Comparison of ENCODE assay signal across 19 mouse cellular contexts in genomic region chr1:155058099-155059012, GRCm38 (mm10). TPM values are rescaled to one million over a fixed set of nuclear protein-coding genes. Genes with fewer than 3 reads are reported as not detected.
DNase-seq lines count a peak whose midpoint lies in the region; ATAC-seq and TF ChIP-seq lines count a peak whose summit lies in the region.
"Had no signal": no experiment of that assay in that cellular context is flagged by ENCODE, and none has a peak within 500 bp of the region (broad histone marks: within the 10 kb centered on the region; RNA-seq: fewer than 3 reads in every experiment).

No protein-coding gene starts in this region.

- peak overlapping the region; percentile 59 for H3K27ac ChIP-seq in heart, adult 2 months
- 0 out of 2 replicates have a peak overlapping the region, but pooled peaks have one; percentile 65 for H3K27ac ChIP-seq in hindbrain, embryonic 10.5 days
- no peak overlapping the region for H3K27ac ChIP-seq in hindbrain, postnatal 0 days
- H3K27ac ChIP-seq in limb, embryonic 10.5 days, result 0 out of 2 replicates have a peak overlapping the region, but pooled peaks have one; percentile 54
- H3K27ac ChIP-seq: hindbrain, embryonic 15.5 days; liver, embryonic 12.5 days had no signal

- no peak overlapping the region for H3K4me2 ChIP-seq in hindbrain, postnatal 0 days (ENCODE audit: low read depth, low read length)
- H3K4me2 ChIP-seq: hindbrain, embryonic 15.5 days had no signal

- H3K27me3 ChIP-seq in heart, adult 2 months (ENCODE audit: control insufficient read depth, insufficient read depth, low read length), result no peaks in the 10 kb centered on the region
- H3K27me3 ChIP-seq in hindbrain, embryonic 10.5 days (ENCODE audit: insufficient read depth, poor library complexity, severe bottlenecking), result peaks cover 18% of the 10 kb centered on the region
- H3K27me3 ChIP-seq in hindbrain, postnatal 0 days (ENCODE audit: insufficient read depth, low read length), result no peaks in the 10 kb centered on the region
- H3K27me3 ChIP-seq in limb, embryonic 10.5 days (ENCODE audit: low read depth, poor library complexity, severe bottlenecking), result peaks cover 18% of the 10 kb centered on the region
- H3K27me3 ChIP-seq: hindbrain, embryonic 15.5 days; Patski had no signal

- H3K4me3 ChIP-seq in heart, adult 2 months, result no peak overlapping the region
- H3K4me3 ChIP-seq in hindbrain, embryonic 10.5 days, result no peak overlapping the region
- no peak overlapping the region for H3K4me3 ChIP-seq in hindbrain, postnatal 0 days (ENCODE audit: low read length)
- no peak overlapping the region for H3K4me3 ChIP-seq in limb, embryonic 10.5 days
- H3K4me3 ChIP-seq: embryonic facial prominence, embryonic 10.5 days; hindbrain, embryonic 15.5 days; liver, embryonic 12.5 days had no signal

- H3K9ac ChIP-seq in heart, adult 2 months (ENCODE audit: low read depth, low read length), result no peak overlapping the region
- H3K9ac ChIP-seq in hindbrain, postnatal 0 days (replicated peaks; ENCODE audit: low read length), result no peak overlapping the region
- H3K9ac ChIP-seq: hindbrain, embryonic 15.5 days; liver, embryonic 12.5 days had no signal

- H3K4me1 ChIP-seq in heart, adult 2 months (ENCODE audit: control insufficient read depth, insufficient read depth, low read length), result peaks cover 23% of the 10 kb centered on the region
- H3K4me1 ChIP-seq in hindbrain, embryonic 10.5 days (replicated peaks), result peaks cover 39% of the 10 kb centered on the region
- peaks cover 24% of the 10 kb centered on the region for H3K4me1 ChIP-seq in hindbrain, postnatal 0 days (ENCODE audit: insufficient read depth, low read length)
- H3K4me1 ChIP-seq in limb, embryonic 10.5 days, result peaks cover 60% of the 10 kb centered on the region

- 72% methylated on average over 6 of the region's 6 CpGs for WGBS in heart, adult 2 months
- WGBS in hindbrain, embryonic 10.5 days, result 74% methylated on average over 6 of the region's 6 CpGs
- WGBS in hindbrain, postnatal 0 days, result 65% methylated on average over 6 of the region's 6 CpGs
- 59% methylated on average over 6 of the region's 6 CpGs for WGBS in limb, embryonic 10.5 days

- no peak for ATAC-seq in hindbrain, postnatal 0 days
- ATAC-seq: forebrain, embryonic 14.5 days; Patski had no signal

- TF ChIP-seq CTCF in heart, adult 2 months (IDR thresholded peaks at IDR 0.05), result no peak
- no peak for TF ChIP-seq CTCF in hindbrain, postnatal 0 days (IDR thresholded peaks at IDR 0.05; ENCODE audit: low read depth)

- no peak for TF ChIP-seq EP300 in heart, adult 2 months (IDR thresholded peaks at IDR 0.05; ENCODE audit: insufficient read depth, low read depth, low read length)

- intact Hi-C loops in heart, adult 2 months (cut with DNase I), result loop anchor here (2.0 kb wide), 1 partner anchor 40 kb away; the partner anchor contains the start of gene Ier5

- no peaks in the 10 kb centered on the region for H3K9me3 ChIP-seq in hindbrain, embryonic 10.5 days
- H3K9me3 ChIP-seq in hindbrain, postnatal 0 days (ENCODE audit: low read length), result no peaks in the 10 kb centered on the region
- H3K9me3 ChIP-seq in limb, embryonic 10.5 days (replicated peaks), result no peaks in the 10 kb centered on the region
- H3K9me3 ChIP-seq: embryonic facial prominence, embryonic 10.5 days; hindbrain, embryonic 15.5 days; liver, embryonic 12.5 days had no signal

- H3K79me2 ChIP-seq in heart, adult 2 months (replicated peaks; ENCODE audit: control insufficient read depth, insufficient read depth, low read length), result no peaks in the 10 kb centered on the region

- no peaks in the 10 kb centered on the region for H3K36me3 ChIP-seq in heart, adult 2 months (ENCODE audit: control insufficient read depth, insufficient read depth, low read length)
- no peaks in the 10 kb centered on the region for H3K36me3 ChIP-seq in hindbrain, embryonic 10.5 days
- H3K36me3 ChIP-seq in hindbrain, postnatal 0 days (ENCODE audit: insufficient read depth, low read length), result no peaks in the 10 kb centered on the region
- H3K36me3 ChIP-seq in limb, embryonic 10.5 days, result no peaks in the 10 kb centered on the region
- H3K36me3 ChIP-seq: embryonic facial prominence, embryonic 10.5 days; hindbrain, embryonic 15.5 days; liver, embryonic 12.5 days had no signal

- no peak for TF ChIP-seq POLR2A in heart, adult 2 months (IDR thresholded peaks at IDR 0.05; ENCODE audit: insufficient read depth, low read depth, low read length)

- DNase-seq in heart, adult 2 months, result no peak
- DNase-seq in heart, adult 8-10 months (ENCODE audit: low spot score), result no peak
- DNase-seq in hindbrain, embryonic 10.5 days (ENCODE audit: low spot score), result no peak
- no peak for DNase-seq in hindbrain, postnatal 0 days (ENCODE audit: low spot score)
- peak; percentile 63 for DNase-seq in 416B (ENCODE audit: low read depth)
- no peak for DNase-seq in limb, embryonic 10.5 days (ENCODE audit: low spot score)
- no peak for DNase-seq in yolk sac, embryonic 10.5 days (ENCODE audit: low spot score)
- DNase-seq: adrenal gland, postnatal 14 days; B cell, adult 2 months; cerebellum, adult 2 months; kidney, adult 9 months; layer of hippocampus, postnatal 36 days; left cerebral cortex, postnatal 4 days; thymus, postnatal 25 days had no signal

RNA-seq across cellular contexts. Expression of gene Ier5, which starts 41.1 kb away (rescaled TPM):
- 10 to 100 TPM; 12.5 to 16.8 TPM for total RNA-seq in heart, adult 2 months (2021)
- 9.8 and 13.5 TPM in 2 replicates for polyA plus RNA-seq in heart, adult 2 months (2012; rRNA removed)
- 10 to 100 TPM; 10.3 to 22.4 (median 13.3) TPM for total RNA-seq in heart, adult 8-10 months (2022)
- 4.1 and 7.0 TPM in 2 replicates for polyA plus RNA-seq in hindbrain, embryonic 10.5 days (2016; fragmentation: Nextera tagmentation; extraction: Ambion mirVana)
- total RNA-seq in hindbrain, postnatal 0 days (2014; rRNA removed), result 51.4 and 60.5 TPM in 2 replicates
- polyA plus RNA-seq in hindbrain, postnatal 0 days (2015; fragmentation: Nextera tagmentation; extraction: Ambion mirVana), result 5.2 and 5.7 TPM in 2 replicates
- polyA plus RNA-seq in limb, embryonic 10.5 days (2016; fragmentation: Nextera tagmentation; extraction: Ambion mirVana), result 4.5 and 6.9 TPM in 2 replicates
